Mouse (Mus musculus) erythroblast, embryonic 14.5 days (primary cell): ENCODE measurements around the gene Dock1.

Experiments
- GATA1 ChIP-seq: IDR thresholded peaks from 2 replicates; pipeline ENCODE4 v1.6.1; 2012; ENCODE audit warnings: low read length, inconsistent platforms, mixed read lengths
- TAL1 ChIP-seq: IDR thresholded peaks from 3 replicates; pipeline ENCODE4 v1.6.1; 2012; ENCODE audit warnings: low read length, inconsistent platforms, mixed read lengths

- no peak for TF ChIP-seq GATA1
- TF ChIP-seq TAL1: no peak
Measured at GRCm38 (mm10) chr7:135195631-135196030, 525.2 kb downstream of the Dock1 start.
